ENCODE assay signal across 9 mouse cellular contexts in the genomic region with DNA sequence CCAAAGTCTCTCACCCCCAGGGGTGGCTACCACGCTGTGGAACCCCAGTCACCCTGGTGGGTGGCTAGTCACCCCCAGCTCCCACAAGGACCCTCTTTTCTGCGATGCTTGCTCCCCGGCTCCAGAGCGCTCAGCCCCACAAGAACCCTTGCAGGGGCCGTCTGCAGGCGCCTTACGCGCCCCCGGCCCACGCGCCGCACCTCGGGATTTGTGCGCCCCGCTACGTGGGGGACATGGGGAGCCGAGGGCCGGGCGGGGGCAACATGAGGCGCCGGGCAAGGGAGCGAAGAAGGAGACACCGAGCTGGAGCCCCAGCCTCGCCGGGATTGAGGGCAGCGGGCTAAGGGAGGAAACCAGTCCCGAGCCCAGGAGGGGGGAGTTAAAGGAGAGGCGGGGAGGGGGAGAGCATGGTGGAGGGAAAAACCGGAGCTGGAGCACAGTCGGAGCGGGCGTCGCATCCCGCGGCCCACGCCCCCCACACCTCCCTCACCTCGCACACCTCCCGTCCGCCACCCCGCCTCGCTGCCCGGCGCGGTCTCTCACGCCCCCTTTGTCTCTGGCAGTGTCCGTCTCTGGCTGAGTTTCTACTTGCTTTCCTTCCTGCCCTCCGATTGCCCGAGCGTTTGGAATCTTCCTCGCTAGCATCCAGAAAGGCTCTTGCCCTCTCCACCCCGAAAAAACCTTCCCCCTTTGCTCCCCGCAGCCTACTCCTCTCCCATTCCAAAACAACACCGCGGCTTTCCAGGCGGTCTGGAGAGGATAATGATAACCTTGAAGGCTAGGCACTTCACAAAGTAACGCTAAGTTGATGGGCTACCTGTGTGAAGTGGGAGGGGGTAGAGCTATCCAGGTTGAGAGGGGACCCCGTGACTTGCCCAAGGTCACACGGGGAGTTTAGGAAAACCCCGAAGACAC. TPM values are rescaled to one million over a fixed set of nuclear protein-coding genes. Genes with fewer than 3 reads are reported as not detected.
A peak's percentile ranks its signal among the peaks of the same experiment; 100 is the strongest.
DNase-seq lines count a peak whose midpoint lies in the region; ATAC-seq lines count a peak whose summit lies in the region.
"Had no signal": no experiment of that assay in that cellular context is flagged by ENCODE, and none has a peak within 500 bp of the region (broad histone marks: within the 10 kb centered on the region; RNA-seq: fewer than 3 reads in every experiment).

TSS of gene Efnb3 (minus strand) at position 355 of the 915 bp plus-strand sequence.

- H3K9ac ChIP-seq in kidney, embryonic 15.5 days = peak within 1 kb of the TSS; percentile 85
- peak within 1 kb of the TSS; percentile 95 for H3K9ac ChIP-seq in heart, embryonic 14.5 days (ENCODE audit: low read length)
- H3K9ac ChIP-seq in midbrain, embryonic 14.5 days (replicated peaks; ENCODE audit: low read length) = peak within 1 kb of the TSS; percentile 92

- H3K36me3 ChIP-seq in kidney, embryonic 15.5 days = peaks cover 37% of the 10 kb centered on the region
- peaks cover 24% of the 10 kb centered on the region for H3K36me3 ChIP-seq in heart, embryonic 14.5 days (ENCODE audit: control insufficient read depth, insufficient read depth, low read length)
- peaks cover 38% of the 10 kb centered on the region for H3K36me3 ChIP-seq in midbrain, embryonic 14.5 days (ENCODE audit: control insufficient read depth, insufficient read depth, low read length)

- H3K27ac ChIP-seq in kidney, embryonic 15.5 days = 0 out of 2 replicates have a peak within 1 kb of the TSS, but pooled peaks have one; percentile 52
- peak within 1 kb of the TSS; percentile 81 to 97 for H3K27ac ChIP-seq in heart, embryonic 14.5 days (replicated peaks in 1 of 2; ENCODE audit: control insufficient read depth in 1 of 2, insufficient read depth in 1 of 2, low read depth in 2 of 2, low read length in 2 of 2)
- H3K27ac ChIP-seq in midbrain, embryonic 14.5 days (replicated peaks; ENCODE audit: low read depth, low read length) = peak within 1 kb of the TSS; percentile 86

- peak within 1 kb of the TSS; percentile 63 for H3K4me3 ChIP-seq in kidney, embryonic 15.5 days (replicated peaks)
- peak within 1 kb of the TSS; percentile 57 to 79 for H3K4me3 ChIP-seq in heart, embryonic 14.5 days (ENCODE audit: control insufficient read depth in 1 of 2, insufficient read depth in 1 of 2, low read depth in 1 of 2, low read length in 2 of 2)
- H3K4me3 ChIP-seq in midbrain, embryonic 14.5 days (replicated peaks; ENCODE audit: low read depth, low read length) = peak within 1 kb of the TSS; percentile 76

- 1% methylated on average over 59 of the region's 59 CpGs for WGBS in kidney, embryonic 15.5 days
- under 1% methylated on average over 48 of the region's 59 CpGs for WGBS in heart, embryonic 14.5 days
- WGBS in midbrain, embryonic 14.5 days = 2% methylated on average over 58 of the region's 59 CpGs

- no peaks in the 10 kb centered on the region for H3K9me3 ChIP-seq in kidney, embryonic 15.5 days (replicated peaks)
- no peaks in the 10 kb centered on the region for H3K9me3 ChIP-seq in heart, embryonic 14.5 days (ENCODE audit: control insufficient read depth, low read length)
- H3K9me3 ChIP-seq in midbrain, embryonic 14.5 days (ENCODE audit: control insufficient read depth, low read length) = no peaks in the 10 kb centered on the region

- peak within 1 kb of the TSS; percentile 98 for H3K4me2 ChIP-seq in kidney, embryonic 15.5 days
- peak within 1 kb of the TSS; percentile 94 for H3K4me2 ChIP-seq in heart, embryonic 14.5 days (ENCODE audit: low read length)
- peak within 1 kb of the TSS; percentile 66 for H3K4me2 ChIP-seq in midbrain, embryonic 14.5 days (ENCODE audit: low read length)

- peak; percentile 63 for ATAC-seq in kidney, embryonic 15.5 days (replicated peaks; ENCODE audit: low FRiP score)
- ATAC-seq in heart, embryonic 14.5 days (ENCODE audit: insufficient number of reproducible peaks, insufficient read depth, low FRiP score, low read depth) = peak; percentile 57
- ATAC-seq in midbrain, embryonic 14.5 days (ENCODE audit: low FRiP score, low TSS enrichment) = peak; percentile 53
- ATAC-seq: Patski had no signal

- H3K4me1 ChIP-seq in kidney, embryonic 15.5 days = peaks cover 49% of the 10 kb centered on the region
- H3K4me1 ChIP-seq in heart, embryonic 14.5 days (ENCODE audit: control insufficient read depth in 2 of 2, insufficient read depth in 2 of 2, low read length in 2 of 2) = peaks cover 36 to 37% of the 10 kb centered on the region in 2 experiments
- H3K4me1 ChIP-seq in midbrain, embryonic 14.5 days (ENCODE audit: control insufficient read depth, insufficient read depth, low read length) = peaks cover 57% of the 10 kb centered on the region

- no peak for DNase-seq in kidney, adult 18-20 months
- DNase-seq in embryo, embryonic 10.5 days (ENCODE audit: low spot score) = peak; percentile 90
- DNase-seq in layer of hippocampus, postnatal 36 days = peak; percentile 44 to 56
- DNase-seq in midbrain, embryonic 14.5 days = peak; percentile 89
- DNase-seq in spleen, postnatal 36 days (ENCODE audit: low spot score in 2 of 2) = no peak
- no peak for DNase-seq in adipocyte (ENCODE audit: low spot score)

- H3K27me3 ChIP-seq in kidney, embryonic 15.5 days = peaks cover 8% of the 10 kb centered on the region
- H3K27me3 ChIP-seq in heart, embryonic 14.5 days (ENCODE audit: control insufficient read depth, insufficient read depth, low read length) = no peaks in the 10 kb centered on the region; the same call in none of the 2 replicates
- no peaks in the 10 kb centered on the region for H3K27me3 ChIP-seq in midbrain, embryonic 14.5 days (ENCODE audit: control insufficient read depth, insufficient read depth, low read length)
- H3K27me3 ChIP-seq: Patski had no signal

RNA-seq across cellular contexts. Expression of gene Efnb3, which starts in this region (rescaled TPM):
- 11.9 and 14.3 TPM in 2 replicates for polyA plus RNA-seq in kidney, embryonic 15.5 days (2015; fragmentation: Nextera tagmentation; extraction: Ambion mirVana)
- polyA plus RNA-seq in heart, embryonic 14.5 days (2014; fragmentation: Nextera tagmentation; extraction: Ambion mirVana) = 14.2 and 20.4 TPM in 2 replicates
- 100 to 1,000 TPM; 120 to 121 TPM for total RNA-seq in layer of hippocampus, postnatal 36 days (2021)
- polyA plus RNA-seq in midbrain, embryonic 14.5 days (2014; fragmentation: Nextera tagmentation; extraction: Ambion mirVana) = 40.7 and 109 TPM in 2 replicates

Comparison
In these comparisons a context has a peak if more than half of its experiments do, and no peak if none do; other contexts are left out.
1. DNase-seq: peak in embryo, embryonic 10.5 days (single experiment), layer of hippocampus, postnatal 36 days (2 of 2) and midbrain, embryonic 14.5 days (single experiment); none in kidney, adult 18-20 months (single experiment), spleen, postnatal 36 days (0 of 2) and adipocyte (single experiment).
2. Peak in every context shown above with its lines, with median percentiles within 50 percentile points of each other: ATAC-seq, H3K27ac ChIP-seq, H3K4me2 ChIP-seq, H3K4me3 ChIP-seq and H3K9ac ChIP-seq.